Mouse (Mus musculus) left cerebral cortex, adult 8-10 months (tissue): ENCODE measurements around the gene Pdf. TPM values are rescaled to one million over a fixed set of nuclear protein-coding genes. Genes with fewer than 3 reads are reported as not detected.
A peak's percentile ranks its signal among the peaks of the same experiment; 100 is the strongest.
"Not testable (repeated sequence)": the region's sequence is repeated elsewhere in the genome, so short reads cannot be mapped to it uniquely, and the experiment has no call there.

Source experiments
- DNase-seq, 2 experiments: peaks; one replicate each; pipeline ENCODE4 v3.0.0; 2022; ENCODE audit warnings: low spot score in 2 of 2
- microRNA-seq, 2 experiments: library from miRNA; unstranded; fragments of <30 nt; microRNA quantifications; one replicate each; pipeline ENCODE4 v1.2.0; 2022
- total RNA-seq, 4 experiments: library from RNA; stranded (reverse); gene quantifications; 2 replicates each; pipeline ENCODE4 v1.2.4; 2022

Gene Pdf
- total RNA-seq, 4 experiments from 2014 or later = 24.2 to 29.8 (median 27.6) TPM

GRCm38 (mm10) chr8:107036626-107037025, 11.8 kb downstream of the Pdf start:
- no peak for DNase-seq

- DNase-seq = no peak
Measured at GRCm38 (mm10) chr8:107035641-107036040, 12.8 kb downstream of the Pdf start.

GRCm38 (mm10) chr8:107033609-107034008, 14.8 kb downstream of the Pdf start:
- not testable (repeated sequence) for DNase-seq

GRCm38 (mm10) chr8:107031577-107032090, 16.8 kb downstream of the Pdf start:
- DNase-seq = no peak

- DNase-seq = peak; percentile 89 to 91
Measured at GRCm38 (mm10) chr8:107030650-107031576, 17.5 kb downstream of the Pdf start, which contains the start of gene Vps4a. Gene Vps4a (plus strand): TSS chr8:107031222.

- DNase-seq = no peak
Measured at GRCm38 (mm10) chr8:107030058-107030457, 18.4 kb downstream of the Pdf start.

- DNase-seq = no peak
Measured at GRCm38 (mm10) chr8:107029310-107029709, 19.1 kb downstream of the Pdf start.

GRCm38 (mm10) chr8:107023479-107023878, 24.9 kb downstream of the Pdf start:
- DNase-seq = no peak

- DNase-seq = no peak
Measured at GRCm38 (mm10) chr8:107014915-107015314, 33.5 kb downstream of the Pdf start.

- DNase-seq = no peak
Measured at GRCm38 (mm10) chr8:107012666-107013065, 35.7 kb downstream of the Pdf start.

- peak in 1 of 2 experiments; percentile 53 for DNase-seq
Measured at GRCm38 (mm10) chr8:107007795-107008194, 40.6 kb downstream of the Pdf start.

GRCm38 (mm10) chr8:107002532-107002931, 45.9 kb downstream of the Pdf start:
- DNase-seq = peak; percentile 69 to 77

- DNase-seq = no peak
Measured at GRCm38 (mm10) chr8:106999068-106999467, 49.3 kb downstream of the Pdf start.

GRCm38 (mm10) chr8:106997416-106997815, 51.0 kb downstream of the Pdf start:
- DNase-seq = no peak

- DNase-seq = not testable (repeated sequence)
Measured at GRCm38 (mm10) chr8:106996339-106996738, 52.1 kb downstream of the Pdf start.

Small RNA genes within 50 kb of the gene (microRNA-seq; reads per million reads assigned to microRNA genes)
- gene Mir7075 = 0.42 to 1.5 reads per million in 2 experiments

Other genes starting within 250 kb of the Pdf start
- gene Has3, start 178.4 kb downstream of the Pdf start, total RNA-seq = 1 to 10 TPM; 1.2 to 3.1 (median 1.7) TPM
- 10 to 100 TPM; 31.8 to 37.7 (median 33.7) TPM for gene Utp4, start 155.0 kb downstream of the Pdf start, total RNA-seq
- gene Sntb2, start 112.9 kb downstream of the Pdf start, total RNA-seq = 10 to 100 TPM; 17.4 to 18.9 (median 18.9) TPM
- gene Vps4a, start 17.4 kb downstream of the Pdf start, total RNA-seq = 100 to 1,000 TPM; 115 to 126 (median 119) TPM
- 10 to 100 TPM; 25.3 to 26.4 (median 26.3) TPM for gene Cog8, start 8.1 kb upstream of the Pdf start, total RNA-seq
- gene Nip7, start 8.3 kb upstream of the Pdf start, total RNA-seq = 10 to 100 TPM; 43.3 to 54.1 (median 44.1) TPM
- not detected for gene Tmed6, start 17.0 kb upstream of the Pdf start, total RNA-seq
- 10 to 100 TPM; 37.2 to 42.3 (median 38.5) TPM for gene Terf2, start 47.9 kb upstream of the Pdf start, total RNA-seq
- 100 to 1,000 TPM; 101 to 106 (median 102) TPM for gene Cyb5b, start 102.0 kb upstream of the Pdf start, total RNA-seq
- gene Nfat5, start 244.9 kb upstream of the Pdf start, total RNA-seq = 10 to 100 TPM; 46.1 to 69.6 (median 60.0) TPM